Mouse (Mus musculus): Measurements from ENCODE around the gene March8.
"Not testable (repeated sequence)": the region's sequence is repeated elsewhere in the genome, so short reads cannot be mapped to it uniquely, and the experiment has no call there.

Gene March8

GRCm38 (mm10) chr6:116337835-116338501 lies at the start of gene March8:
TSS of gene March8 (plus strand) at chr6:116338024.
- peak; percentile 93 for DNase-seq

- no peak for DNase-seq
Measured at GRCm38 (mm10) chr6:116311411-116311810, 26.4 kb upstream of the March8 start.

- no peak for DNase-seq
Measured at GRCm38 (mm10) chr6:116319259-116319658, 18.6 kb upstream of the March8 start.

GRCm38 (mm10) chr6:116326641-116327040 lies 11.2 kb upstream of the March8 start:
- no peak for DNase-seq

GRCm38 (mm10) chr6:116331396-116331795 lies 6.4 kb upstream of the March8 start:
- no peak for DNase-seq

- no peak for DNase-seq
Measured at GRCm38 (mm10) chr6:116337466-116337834, 374 bp upstream of the March8 start.

- no peak for DNase-seq
Measured at GRCm38 (mm10) chr6:116338520-116338919, 696 bp downstream of the March8 start.

GRCm38 (mm10) chr6:116339088-116339487 lies 1.3 kb downstream of the March8 start:
- no peak for DNase-seq

- DNase-seq: no peak
Measured at GRCm38 (mm10) chr6:116340521-116340920, 2.7 kb downstream of the March8 start.

- DNase-seq: no peak
Measured at GRCm38 (mm10) chr6:116347953-116348352, 10.1 kb downstream of the March8 start.

GRCm38 (mm10) chr6:116349997-116350396 lies 12.2 kb downstream of the March8 start:
- DNase-seq: no peak

GRCm38 (mm10) chr6:116350643-116351042 lies 12.8 kb downstream of the March8 start:
- DNase-seq: no peak

- no peak for DNase-seq
Measured at GRCm38 (mm10) chr6:116351534-116351933, 13.7 kb downstream of the March8 start.

- DNase-seq: no peak
Measured at GRCm38 (mm10) chr6:116353428-116353827, 15.6 kb downstream of the March8 start.

- DNase-seq: not testable (repeated sequence)
Measured at GRCm38 (mm10) chr6:116356311-116356947, 18.6 kb downstream of the March8 start.

- no peak for DNase-seq
Measured at GRCm38 (mm10) chr6:116356948-116357325, 19.1 kb downstream of the March8 start.

GRCm38 (mm10) chr6:116358056-116358455 lies 20.2 kb downstream of the March8 start:
- DNase-seq: no peak

GRCm38 (mm10) chr6:116359256-116359655 lies 21.4 kb downstream of the March8 start:
- DNase-seq: no peak

GRCm38 (mm10) chr6:116361463-116361862 lies 23.6 kb downstream of the March8 start:
- no peak for DNase-seq

- no peak for DNase-seq
Measured at GRCm38 (mm10) chr6:116361993-116362392, 24.2 kb downstream of the March8 start.

- no peak for DNase-seq
Measured at GRCm38 (mm10) chr6:116367971-116368370, 30.1 kb downstream of the March8 start.

GRCm38 (mm10) chr6:116369811-116370210 lies 32.0 kb downstream of the March8 start:
- no peak for DNase-seq

- no peak for DNase-seq
Measured at GRCm38 (mm10) chr6:116370216-116370976, 32.6 kb downstream of the March8 start.

- DNase-seq: no peak
Measured at GRCm38 (mm10) chr6:116371500-116371899, 33.7 kb downstream of the March8 start.

Data from lung, postnatal 10 days (tissue).